Mouse (Mus musculus): ENCODE measurements around the gene Pdk3. TPM values are rescaled to one million over a fixed set of nuclear protein-coding genes. Genes with fewer than 3 reads are reported as not detected.

The Pdk3 gene
- 51.6 and 55.6 TPM in 2 replicates for polyA plus RNA-seq (2015; fragmentation: Nextera tagmentation; extraction: Ambion mirVana)

DNA sequence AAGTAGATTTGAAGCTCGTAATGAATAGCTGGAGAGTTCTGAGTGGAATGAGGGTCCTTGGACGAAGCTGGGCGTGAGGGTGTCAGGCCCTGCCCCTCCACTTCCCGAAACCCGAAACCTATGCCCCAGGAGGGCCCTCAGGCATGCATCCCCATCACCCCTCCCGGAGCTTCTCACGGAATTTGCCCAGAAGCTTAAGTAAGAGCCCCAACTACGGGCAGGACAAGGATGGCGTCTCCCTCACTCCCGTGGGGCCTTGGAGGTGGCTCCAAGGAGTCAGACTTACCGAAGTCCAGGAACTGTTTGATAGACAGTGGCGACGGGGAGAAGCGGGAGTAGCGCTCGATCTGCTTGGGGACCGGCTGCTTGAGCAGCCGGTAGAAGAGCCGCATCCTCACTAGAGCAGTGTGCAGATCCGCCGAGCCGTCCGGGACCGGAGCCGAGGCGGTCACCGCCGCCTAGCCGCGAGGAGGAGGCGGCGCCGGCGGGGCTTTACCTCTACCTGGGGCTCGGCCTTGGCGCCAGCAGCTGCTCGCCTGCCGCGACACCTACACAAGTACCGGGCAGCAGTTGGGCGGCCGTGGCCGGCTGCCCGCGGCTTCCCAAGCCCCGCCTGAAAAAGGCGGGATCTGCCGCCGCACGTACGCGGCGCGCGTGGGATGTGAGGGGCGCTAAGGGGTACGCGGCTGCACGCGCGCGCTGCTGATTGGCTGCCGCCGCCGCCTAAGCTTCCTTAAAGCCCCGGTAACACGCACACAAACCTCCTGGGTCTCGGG lies at the start of gene Pdk3:
Gene Pdk3 (minus strand): TSS at position 641 of the 776 bp plus-strand sequence.
- peak; percentile 89 for ATAC-seq (ENCODE audit: insufficient number of reproducible peaks, low FRiP score, low TSS enrichment, low read depth)
- H3K36me3 ChIP-seq, result no peaks in the 10 kb centered on the region
- H3K4me3 ChIP-seq, result peak within 1 kb of the TSS; percentile 58
- peak within 1 kb of the TSS; percentile 44 for H3K4me2 ChIP-seq
- H3K9ac ChIP-seq, result peak within 1 kb of the TSS; percentile 44
- WGBS, result 26% methylated on average over 63 of the region's 68 CpGs
- H3K4me1 ChIP-seq, result no peaks in the 10 kb centered on the region
- H3K27me3 ChIP-seq, result no peaks in the 10 kb centered on the region
- peak within 1 kb of the TSS; percentile 92 for H3K27ac ChIP-seq
- H3K9me3 ChIP-seq, result no peaks in the 10 kb centered on the region

DNA sequence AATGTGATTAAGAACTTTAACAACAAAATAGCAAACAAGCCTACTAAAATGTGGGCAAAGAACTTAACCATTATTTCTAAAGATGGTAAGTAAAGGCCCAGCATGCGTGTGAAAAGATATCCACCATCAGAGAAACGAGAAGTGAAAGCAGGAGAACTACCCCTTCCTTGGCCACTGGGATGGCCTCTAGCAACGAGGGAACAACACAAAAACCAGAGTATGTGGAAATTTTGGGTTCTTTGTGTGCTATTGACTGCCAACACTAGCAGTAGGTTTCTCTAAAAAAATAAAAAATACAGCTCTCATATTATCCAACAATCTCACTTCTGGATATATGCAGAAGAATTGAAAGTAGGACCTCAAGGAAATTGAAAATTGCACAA lies 45.6 kb upstream of the Pdk3 start:
- no peaks in the 10 kb centered on the region for H3K4me1 ChIP-seq
- no peak overlapping the region for H3K9ac ChIP-seq
- H3K9me3 ChIP-seq, result no peaks in the 10 kb centered on the region
- no peak overlapping the region for H3K27ac ChIP-seq
- ATAC-seq (ENCODE audit: insufficient number of reproducible peaks, low FRiP score, low TSS enrichment, low read depth), result no peak
- H3K4me3 ChIP-seq, result no peak overlapping the region
- no peaks in the 10 kb centered on the region for H3K27me3 ChIP-seq
- WGBS, result 70% methylated on average over 3 of the region's 3 CpGs
- no peak overlapping the region for H3K4me2 ChIP-seq
- H3K36me3 ChIP-seq, result no peaks in the 10 kb centered on the region

- 82% methylated on average over 7 of the region's 7 CpGs for WGBS
- ATAC-seq (ENCODE audit: insufficient number of reproducible peaks, low FRiP score, low TSS enrichment, low read depth), result no peak
These were observed 45.1 kb upstream of the Pdk3 start for GRCm38 (mm10) chrX:93876981-93877633.

DNA sequence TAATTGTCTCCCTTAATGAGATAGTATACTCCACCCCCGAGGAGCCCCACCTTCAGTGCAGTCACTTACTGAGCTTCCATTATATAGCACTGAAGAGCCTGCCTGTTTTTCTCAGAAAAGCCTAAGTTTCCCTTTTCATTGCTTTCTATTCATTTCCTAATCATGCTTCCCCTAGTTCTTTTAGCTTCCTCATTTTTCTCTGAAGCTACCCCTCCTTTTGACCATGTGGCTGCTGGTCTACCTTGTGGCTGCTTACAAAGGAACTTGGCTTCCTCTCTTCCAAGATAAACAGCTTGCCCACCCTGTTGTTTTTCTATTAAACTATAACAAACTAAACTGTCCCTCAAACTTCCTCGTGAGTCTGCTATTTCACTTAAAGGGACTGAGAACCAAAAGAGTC lies 31.4 kb upstream of the Pdk3 start:
- H3K4me3 ChIP-seq, result no peak overlapping the region
- no peak overlapping the region for H3K4me2 ChIP-seq
- no peak for ATAC-seq (ENCODE audit: insufficient number of reproducible peaks, low FRiP score, low TSS enrichment, low read depth)
- H3K9ac ChIP-seq, result no peak overlapping the region
- H3K9me3 ChIP-seq, result no peaks in the 10 kb centered on the region
- no peaks in the 10 kb centered on the region for H3K4me1 ChIP-seq
- no peak overlapping the region for H3K27ac ChIP-seq
- WGBS, result 53% methylated on average over 2 of the region's 2 CpGs
- no peaks in the 10 kb centered on the region for H3K36me3 ChIP-seq
- H3K27me3 ChIP-seq, result peaks cover 15% of the 10 kb centered on the region; the same call in 1 of the 2 replicates

More at GRCm38 (mm10) chrX:93876981-93877633, 45.1 kb upstream of the Pdk3 start:
- H3K9ac ChIP-seq, result no peak overlapping the region
- H3K9me3 ChIP-seq, result no peaks in the 10 kb centered on the region
- no peak overlapping the region for H3K4me3 ChIP-seq
- H3K36me3 ChIP-seq, result no peaks in the 10 kb centered on the region
- no peak overlapping the region for H3K4me2 ChIP-seq
- H3K27ac ChIP-seq, result no peak overlapping the region
- no peaks in the 10 kb centered on the region; the same call in 1 of the 2 replicates for H3K27me3 ChIP-seq
- H3K4me1 ChIP-seq, result no peaks in the 10 kb centered on the region

DNA sequence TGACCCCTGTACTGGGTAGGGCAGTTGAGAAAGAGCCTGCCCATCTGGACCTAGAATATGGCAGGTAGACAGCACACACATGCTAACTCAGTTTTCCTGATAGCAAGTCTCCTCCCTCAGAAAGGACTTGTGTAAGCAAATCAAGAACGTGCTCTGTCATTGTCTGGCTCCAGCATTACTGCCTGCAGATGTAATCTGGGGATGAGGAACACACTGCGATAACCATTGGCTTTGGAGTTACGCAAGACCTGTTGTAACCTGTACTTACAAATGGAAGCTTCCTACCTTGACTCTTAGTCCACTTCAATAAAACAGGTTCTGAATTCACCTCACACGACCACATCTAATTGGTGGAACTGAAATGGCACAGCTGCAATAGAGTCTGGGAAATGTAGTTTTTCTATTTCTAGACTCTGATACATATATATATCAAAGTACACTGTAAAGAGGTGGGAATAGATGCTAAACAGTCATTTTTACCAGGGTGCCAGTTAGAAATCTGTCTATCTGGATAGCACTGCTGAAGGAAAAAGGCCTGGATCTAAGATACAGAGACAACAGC lies 30.6 kb upstream of the Pdk3 start:
- Histone ChIP-seq H3K4me2 (no peak overlapping the region), H3K27ac (no peak overlapping the region), H3K9me3 (no peaks in the 10 kb centered on the region), H3K4me3 (no peak overlapping the region), H3K36me3 (no peaks in the 10 kb centered on the region), H3K27me3 (peaks cover 15% of the 10 kb centered on the region; the same call in 1 of the 2 replicates), H3K9ac (no peak overlapping the region), H3K4me1 (no peaks in the 10 kb centered on the region)
- no peak for ATAC-seq (ENCODE audit: insufficient number of reproducible peaks, low FRiP score, low TSS enrichment, low read depth)
- 72% methylated on average over 4 of the region's 4 CpGs for WGBS

DNA sequence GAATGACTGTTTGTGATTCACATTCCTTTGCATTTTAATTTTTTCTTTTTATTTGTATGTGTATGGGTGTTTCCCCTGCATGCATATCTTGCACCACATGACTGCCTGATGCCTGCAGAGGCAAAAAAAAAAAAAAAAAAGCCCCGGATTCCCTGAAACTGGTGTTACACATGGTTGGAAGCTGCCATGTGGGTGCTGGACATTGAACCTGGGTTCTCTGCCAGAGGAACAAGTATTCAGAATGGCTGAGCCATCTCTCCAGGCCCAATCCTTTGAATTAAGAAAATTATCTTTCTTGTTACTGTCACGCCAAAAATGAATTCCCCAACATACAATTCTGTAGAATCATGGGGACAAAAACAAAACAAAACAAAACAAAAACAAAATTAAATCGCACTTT lies 25.8 kb upstream of the Pdk3 start:
- no peaks in the 10 kb centered on the region for H3K4me1 ChIP-seq
- no peak for ATAC-seq (ENCODE audit: insufficient number of reproducible peaks, low FRiP score, low TSS enrichment, low read depth)
- H3K27me3 ChIP-seq, result peaks cover 18% of the 10 kb centered on the region
- no peaks in the 10 kb centered on the region for H3K36me3 ChIP-seq
- no peak overlapping the region for H3K27ac ChIP-seq
- no peaks in the 10 kb centered on the region for H3K9me3 ChIP-seq
- no peak overlapping the region for H3K4me2 ChIP-seq
- H3K4me3 ChIP-seq, result no peak overlapping the region
- WGBS, result 70% methylated on average over 3 of the region's 3 CpGs
- no peak overlapping the region for H3K9ac ChIP-seq

- H3K27me3 ChIP-seq, result no peaks in the 10 kb centered on the region
- peak overlapping the region; percentile 28; the same call in 1 of the 2 replicates for H3K9ac ChIP-seq
- H3K27ac ChIP-seq, result peak overlapping the region; percentile 92
- H3K36me3 ChIP-seq, result no peaks in the 10 kb centered on the region
- H3K4me2 ChIP-seq, result peak overlapping the region; percentile 37
- 35% methylated on average over 14 of the region's 14 CpGs for WGBS
- no peak for ATAC-seq (ENCODE audit: insufficient number of reproducible peaks, low FRiP score, low TSS enrichment, low read depth)
- peak overlapping the region; percentile 58 for H3K4me3 ChIP-seq
- no peaks in the 10 kb centered on the region for H3K4me1 ChIP-seq
- no peaks in the 10 kb centered on the region for H3K9me3 ChIP-seq
These were observed 410 bp upstream of the Pdk3 start for GRCm38 (mm10) chrX:93832337-93832884.

DNA sequence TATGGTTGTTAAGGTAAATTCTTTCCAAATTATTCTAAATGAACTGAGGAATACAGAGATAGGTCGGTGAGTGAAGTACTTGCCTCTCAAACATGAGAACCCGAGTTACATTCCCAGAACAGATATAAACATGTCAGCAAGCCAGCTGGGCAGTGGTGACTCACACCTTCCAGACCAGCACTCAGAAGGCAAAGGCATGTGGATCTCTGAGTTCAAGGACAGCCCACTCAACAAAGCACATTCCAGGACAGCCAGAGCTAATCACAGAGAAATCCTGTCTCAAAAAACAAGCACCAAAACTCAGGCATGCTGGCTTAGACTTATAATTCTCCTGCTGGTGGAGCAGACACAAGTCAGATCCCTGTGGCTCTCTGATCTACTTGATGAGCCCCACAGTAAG lies 6.2 kb downstream of the Pdk3 start:
- ATAC-seq (ENCODE audit: insufficient number of reproducible peaks, low FRiP score, low TSS enrichment, low read depth), result no peak
- WGBS, result 49% methylated on average over 2 of the region's 2 CpGs
- no peak overlapping the region for H3K9ac ChIP-seq
- H3K4me2 ChIP-seq, result no peak overlapping the region
- H3K27me3 ChIP-seq, result 0 out of 2 replicates have a peak, but pooled peaks cover 5% of the 10 kb centered on the region
- peaks cover 2% of the 10 kb centered on the region; the same call in 1 of the 2 replicates for H3K4me1 ChIP-seq
- H3K4me3 ChIP-seq, result no peak overlapping the region
- no peaks in the 10 kb centered on the region for H3K36me3 ChIP-seq
- H3K9me3 ChIP-seq, result no peaks in the 10 kb centered on the region
- no peak overlapping the region for H3K27ac ChIP-seq

- H3K4me3 ChIP-seq, result no peak overlapping the region
- H3K9ac ChIP-seq, result no peak overlapping the region
- H3K4me1 ChIP-seq, result no peaks in the 10 kb centered on the region
- H3K36me3 ChIP-seq, result no peaks in the 10 kb centered on the region
- ATAC-seq (ENCODE audit: insufficient number of reproducible peaks, low FRiP score, low TSS enrichment, low read depth), result no peak
- H3K9me3 ChIP-seq, result no peaks in the 10 kb centered on the region
- no peak overlapping the region for H3K4me2 ChIP-seq
- 90% methylated on average over 1 of the region's 1 CpGs for WGBS
- H3K27me3 ChIP-seq, result no peaks in the 10 kb centered on the region
- no peak overlapping the region for H3K27ac ChIP-seq
These were observed 24.0 kb downstream of the Pdk3 start for GRCm38 (mm10) chrX:93808040-93808439.

- no peaks in the 10 kb centered on the region for H3K27me3 ChIP-seq
- no peak overlapping the region for H3K9ac ChIP-seq
- H3K4me3 ChIP-seq, result no peak overlapping the region
- H3K4me2 ChIP-seq, result no peak overlapping the region
- no peaks in the 10 kb centered on the region for H3K36me3 ChIP-seq
- no peaks in the 10 kb centered on the region for H3K9me3 ChIP-seq
- no peak for ATAC-seq (ENCODE audit: insufficient number of reproducible peaks, low FRiP score, low TSS enrichment, low read depth)
- H3K27ac ChIP-seq, result no peak overlapping the region
- H3K4me1 ChIP-seq, result no peaks in the 10 kb centered on the region
These were observed 38.8 kb downstream of the Pdk3 start for GRCm38 (mm10) chrX:93793168-93793567.

DNA sequence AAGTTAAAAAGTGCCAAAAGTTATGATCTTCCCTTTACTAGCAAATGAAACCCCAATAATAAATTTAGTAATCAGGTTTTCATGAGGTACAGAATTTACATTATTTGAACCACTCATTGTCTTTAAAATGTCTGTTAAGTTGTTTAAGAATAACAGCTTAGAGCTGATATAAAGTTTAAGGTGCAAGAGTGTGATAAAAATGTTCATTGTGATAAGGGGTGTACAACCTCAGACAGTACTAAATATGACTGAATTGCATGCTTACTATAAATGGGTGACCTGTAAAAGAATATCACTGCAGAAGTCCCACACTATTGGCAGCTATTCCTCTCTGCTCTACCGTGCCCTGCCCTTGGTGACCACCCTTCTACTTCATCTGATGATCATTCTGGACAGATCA lies 42.4 kb downstream of the Pdk3 start:
- Histone ChIP-seq H3K9me3 (no peaks in the 10 kb centered on the region), H3K27ac (no peak overlapping the region), H3K4me1 (no peaks in the 10 kb centered on the region), H3K9ac (no peak overlapping the region), H3K36me3 (no peaks in the 10 kb centered on the region), H3K4me3 (no peak overlapping the region), H3K4me2 (no peak overlapping the region), H3K27me3 (no peaks in the 10 kb centered on the region)
- no peak for ATAC-seq (ENCODE audit: insufficient number of reproducible peaks, low FRiP score, low TSS enrichment, low read depth)
- WGBS, result 74% methylated on average over 1 of the region's 1 CpGs

- Histone ChIP-seq H3K4me1 (no peaks in the 10 kb centered on the region), H3K9ac (no peak overlapping the region), H3K36me3 (no peaks in the 10 kb centered on the region), H3K4me2 (no peak overlapping the region), H3K27ac (no peak overlapping the region), H3K4me3 (no peak overlapping the region), H3K9me3 (no peaks in the 10 kb centered on the region), H3K27me3 (peaks cover 15% of the 10 kb centered on the region)
- WGBS, result 88% methylated on average over 3 of the region's 3 CpGs
- ATAC-seq (ENCODE audit: insufficient number of reproducible peaks, low FRiP score, low TSS enrichment, low read depth), result no peak
These were observed 71.2 kb downstream of the Pdk3 start for GRCm38 (mm10) chrX:93760770-93761169.
